ENCODE assay signal across 15 mouse cellular contexts in the genomic region with DNA sequence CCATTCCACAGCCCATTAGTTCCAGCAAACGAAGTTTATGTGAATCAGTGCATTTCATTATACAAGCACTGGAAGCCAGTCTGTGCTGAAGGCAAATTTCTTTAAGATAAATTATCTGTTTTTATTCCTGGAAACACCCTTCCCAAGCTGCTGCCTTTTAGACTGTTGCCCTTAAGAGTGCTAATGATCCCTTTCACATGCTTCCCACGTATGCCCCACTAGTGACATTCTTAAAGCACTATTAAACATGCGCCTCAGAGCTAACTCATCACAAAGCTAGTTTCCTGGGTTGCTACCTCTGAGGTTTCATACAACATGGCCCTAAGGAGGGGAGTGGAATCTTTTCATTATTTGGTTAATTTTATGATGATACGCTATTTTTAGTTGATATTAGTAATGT. TPM values are rescaled to one million over a fixed set of nuclear protein-coding genes. Genes with fewer than 3 reads are reported as not detected.
"Had no signal": no experiment of that assay in that cellular context is flagged by ENCODE, and none has a peak within 500 bp of the region (broad histone marks: within the 10 kb centered on the region; RNA-seq: fewer than 3 reads in every experiment).

No protein-coding gene starts in this region.

- DNase-seq: liver, postnatal 0 days; lung, embryonic 14.5 days; lung, postnatal 10 days; lung, postnatal 4 days; right cerebral cortex, postnatal 14 days; thymus, adult 2 months; thymus, postnatal 25 days; thymus, postnatal 4 days had no signal

- H3K4me2 ChIP-seq: liver, embryonic 15.5 days; lung, embryonic 14.5 days; midbrain, embryonic 12.5 days; midbrain, embryonic 15.5 days; neural tube, embryonic 12.5 days; stomach, embryonic 15.5 days had no signal

- H3K27me3 ChIP-seq: liver, embryonic 15.5 days; midbrain, embryonic 12.5 days; midbrain, embryonic 15.5 days; neural tube, embryonic 12.5 days; stomach, embryonic 15.5 days had no signal

- H3K9ac ChIP-seq: liver, embryonic 15.5 days; liver, postnatal 0 days; lung, embryonic 14.5 days; midbrain, embryonic 12.5 days; midbrain, embryonic 15.5 days; neural tube, embryonic 12.5 days; stomach, embryonic 15.5 days had no signal

- H3K9me3 ChIP-seq: liver, embryonic 15.5 days; megakaryocyte, embryonic 14.5 days; midbrain, embryonic 12.5 days; midbrain, embryonic 15.5 days; neural tube, embryonic 12.5 days; stomach, embryonic 15.5 days had no signal

- H3K4me3 ChIP-seq: liver, embryonic 15.5 days; megakaryocyte, embryonic 14.5 days; midbrain, embryonic 12.5 days; midbrain, embryonic 15.5 days; neural tube, embryonic 12.5 days; stomach, embryonic 15.5 days had no signal

- H3K27ac ChIP-seq: liver, embryonic 15.5 days; midbrain, embryonic 12.5 days; midbrain, embryonic 15.5 days; neural tube, embryonic 12.5 days; stomach, embryonic 15.5 days; stomach, postnatal 0 days had no signal

- H3K36me3 ChIP-seq: liver, embryonic 15.5 days; midbrain, embryonic 12.5 days; midbrain, embryonic 15.5 days; neural tube, embryonic 12.5 days; stomach, embryonic 15.5 days had no signal

- ATAC-seq: liver, postnatal 0 days; midbrain, embryonic 15.5 days had no signal

- H3K4me1 ChIP-seq: liver, embryonic 15.5 days; megakaryocyte, embryonic 14.5 days; neural tube, embryonic 12.5 days; stomach, embryonic 15.5 days had no signal

RNA-seq across cellular contexts. Expression of gene Fsip1, which starts 41.8 kb away (rescaled TPM):
- polyA plus RNA-seq: thymus, adult 2 months had no signal
